Mouse (Mus musculus): ENCODE data around the gene Abhd16a.

The Abhd16a gene

DNA sequence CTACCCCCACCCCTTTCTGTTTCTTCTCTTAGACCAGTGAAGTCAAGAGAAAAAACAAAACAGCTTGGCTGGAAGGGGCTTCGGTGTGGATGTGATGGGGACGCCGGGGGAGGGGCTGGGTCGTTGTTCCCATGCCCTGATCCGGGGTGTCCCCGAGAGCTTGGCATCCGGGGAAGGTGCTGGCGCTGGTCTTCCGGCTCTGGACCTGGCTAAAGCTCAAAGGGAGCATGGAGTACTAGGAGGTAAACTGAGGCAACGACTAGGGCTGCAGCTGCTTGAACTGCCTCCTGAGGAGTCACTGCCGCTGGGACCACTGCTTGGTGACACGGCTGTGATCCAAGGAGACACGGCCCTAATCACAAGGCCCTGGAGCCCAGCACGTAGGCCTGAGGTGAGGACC is 29.0 kb upstream of the Abhd16a start:
- DNase-seq: no peak

DNA sequence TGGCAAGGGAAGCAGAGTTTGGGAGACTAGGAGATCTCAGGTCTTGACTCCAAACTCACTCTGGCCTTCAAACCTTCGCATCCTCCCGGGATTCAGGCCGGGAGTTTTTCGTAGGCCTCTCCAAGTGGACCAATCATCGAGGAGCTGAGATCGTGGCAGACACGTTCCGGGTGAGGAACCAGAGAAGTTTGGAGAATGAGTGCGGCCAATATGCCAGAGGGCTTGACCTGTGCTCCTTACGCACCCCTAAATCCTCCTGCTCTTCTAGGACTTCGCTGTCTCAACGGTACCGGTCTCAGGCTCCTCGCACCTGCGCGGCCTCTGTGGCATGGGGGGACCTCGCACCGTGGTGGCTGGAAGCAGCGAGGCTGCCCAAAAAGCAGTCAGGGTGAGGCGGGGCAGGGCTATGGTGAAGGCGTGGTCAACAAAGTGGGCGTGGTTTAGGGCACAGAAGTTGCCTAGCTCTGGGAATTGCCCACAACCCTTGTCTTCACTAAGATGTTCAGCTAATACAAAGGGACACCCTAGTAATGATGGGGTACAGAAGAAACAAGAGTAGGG is 28.2 kb upstream of the Abhd16a start:
- DNase-seq: peak; percentile 23

DNA sequence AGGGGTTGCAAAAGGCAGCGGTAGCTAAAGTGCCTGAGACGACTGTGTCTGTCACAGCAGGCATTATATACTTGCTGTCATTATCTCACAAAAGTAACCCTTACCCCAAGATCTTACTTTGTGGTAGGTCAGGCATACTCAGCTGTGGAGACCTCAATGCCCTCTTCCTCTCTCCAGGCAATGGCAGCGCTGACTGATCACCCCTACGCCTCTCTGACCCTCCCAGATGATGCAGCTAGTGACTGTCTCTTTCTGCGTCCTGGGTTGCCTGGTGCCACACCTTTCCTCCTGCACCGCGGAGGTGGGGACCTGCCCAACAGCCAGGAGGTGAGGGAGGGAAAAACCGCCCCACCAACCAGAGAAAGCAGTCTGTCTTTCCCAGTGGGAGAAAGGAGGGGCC is 27.8 kb upstream of the Abhd16a start:
- DNase-seq: no peak

DNA sequence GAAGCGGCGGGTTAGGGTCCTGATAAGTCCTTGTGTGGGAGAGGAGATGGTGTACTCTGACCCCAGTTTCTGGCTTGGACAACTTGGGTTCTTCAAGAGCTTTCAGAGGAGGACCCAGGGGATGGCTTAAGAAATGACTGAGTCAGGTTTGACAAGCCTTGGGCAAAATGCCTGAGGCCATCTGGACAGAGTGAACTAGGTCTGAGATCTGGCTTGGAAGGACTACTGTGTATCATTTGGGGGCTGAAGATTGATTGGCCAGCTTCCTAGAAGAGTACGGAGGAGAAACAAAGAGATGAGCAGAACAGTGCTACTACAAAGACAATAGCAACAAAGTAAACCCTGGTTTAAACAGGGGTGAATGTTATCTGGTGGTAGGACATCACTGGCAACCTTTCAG is 25.6 kb upstream of the Abhd16a start:
- DNase-seq: no peak

DNA sequence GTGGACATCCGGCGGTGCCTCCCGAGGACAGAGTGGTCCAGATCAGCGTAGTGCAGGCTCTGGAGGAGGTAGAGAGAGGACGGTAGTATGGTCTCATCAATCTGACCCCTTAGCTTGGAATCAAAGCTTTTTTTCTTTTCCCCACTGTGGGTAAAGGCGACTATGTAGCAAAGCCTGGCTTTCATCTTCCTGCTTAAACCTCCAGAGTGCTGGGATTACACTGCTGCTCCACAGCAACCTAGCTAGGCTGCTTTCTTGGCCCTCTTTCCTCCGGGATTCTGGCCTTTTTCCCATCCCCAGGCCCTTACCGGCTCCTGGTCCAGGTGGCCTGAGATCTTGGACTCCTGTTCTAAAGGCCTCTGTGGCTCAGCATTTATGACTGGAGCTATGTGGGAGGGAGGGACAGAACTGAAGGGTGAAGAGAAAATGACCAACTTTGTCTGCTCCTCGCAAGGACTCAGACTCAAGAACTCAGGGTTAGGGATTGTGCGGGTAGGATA is 24.6 kb upstream of the Abhd16a start:
- DNase-seq: no peak

DNA sequence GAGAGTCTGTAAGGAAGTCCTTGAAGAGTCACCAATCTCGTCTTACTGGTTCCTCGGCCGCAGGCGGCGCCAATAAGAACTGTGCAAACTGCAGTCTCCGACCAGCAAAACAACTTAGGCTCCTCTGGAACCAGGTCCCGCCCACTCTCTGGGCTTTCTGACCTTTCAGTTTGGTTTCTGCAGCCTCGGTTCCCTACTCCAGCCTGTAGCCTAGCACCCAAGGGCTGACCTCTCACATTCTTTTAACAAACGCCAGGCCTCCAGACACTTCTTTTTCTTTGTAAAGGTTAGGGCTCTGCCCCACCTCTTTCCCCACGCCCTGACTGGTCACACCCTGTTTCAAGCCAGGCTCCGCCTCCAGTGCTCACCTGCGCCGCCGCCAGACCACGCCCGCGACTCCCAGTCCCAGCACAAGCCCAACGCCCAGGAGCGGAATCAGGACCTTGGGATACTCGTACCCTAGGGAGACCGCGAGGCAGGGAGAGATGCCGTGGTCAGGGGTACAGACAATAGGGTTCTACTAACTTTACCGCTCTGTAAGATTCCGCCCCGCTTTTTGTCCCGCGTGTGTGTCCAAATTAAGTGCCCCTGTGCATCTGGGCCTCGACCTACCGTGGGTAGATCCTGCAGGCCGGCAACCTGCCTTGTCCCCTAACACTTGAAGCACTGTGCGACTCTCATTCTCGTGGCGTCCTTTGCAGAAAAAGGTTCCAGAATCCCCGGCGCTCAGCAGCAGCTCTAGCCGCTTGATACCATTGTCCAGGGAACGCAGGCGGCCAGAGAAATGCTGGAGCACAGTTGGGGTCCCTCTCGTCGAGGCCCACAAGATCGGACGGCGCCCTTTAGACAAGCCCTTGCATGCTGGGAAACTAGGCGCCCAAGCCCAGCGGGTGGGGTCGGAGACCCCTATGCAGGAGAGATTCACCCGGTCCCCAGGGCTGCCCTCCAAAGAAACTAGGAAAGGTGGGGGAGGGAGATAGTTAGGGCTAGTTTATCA is 23.8 kb upstream of the Abhd16a start, which contains the start of gene Ly6g6c:
Gene Ly6g6c (plus strand): TSS at position 438 of the 997 bp plus-strand sequence.
- peak; percentile 82 for DNase-seq

DNA sequence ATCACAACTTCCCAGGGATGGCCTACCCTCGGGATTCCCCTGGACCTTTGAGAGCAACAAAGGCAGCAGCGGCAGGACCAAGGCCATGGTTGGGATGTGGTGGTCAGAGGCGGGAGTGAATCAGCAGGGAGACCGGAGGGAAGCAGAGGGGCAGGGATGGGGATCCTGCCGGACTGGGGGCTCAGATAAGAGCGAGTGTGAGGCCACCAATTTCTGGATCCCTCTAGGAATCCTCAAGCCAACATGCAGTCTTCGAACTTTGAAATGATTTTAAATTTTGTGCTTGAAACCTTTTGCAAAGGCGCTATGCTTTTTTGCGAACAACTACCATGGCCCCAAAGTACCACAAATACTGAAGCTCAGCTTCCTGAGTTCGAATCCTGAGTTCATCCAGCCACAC is 23.0 kb upstream of the Abhd16a start, which contains the start of gene Mpig6b:
Gene Mpig6b (minus strand): TSS at position 101 of the 400 bp plus-strand sequence.
- no peak for DNase-seq

DNA sequence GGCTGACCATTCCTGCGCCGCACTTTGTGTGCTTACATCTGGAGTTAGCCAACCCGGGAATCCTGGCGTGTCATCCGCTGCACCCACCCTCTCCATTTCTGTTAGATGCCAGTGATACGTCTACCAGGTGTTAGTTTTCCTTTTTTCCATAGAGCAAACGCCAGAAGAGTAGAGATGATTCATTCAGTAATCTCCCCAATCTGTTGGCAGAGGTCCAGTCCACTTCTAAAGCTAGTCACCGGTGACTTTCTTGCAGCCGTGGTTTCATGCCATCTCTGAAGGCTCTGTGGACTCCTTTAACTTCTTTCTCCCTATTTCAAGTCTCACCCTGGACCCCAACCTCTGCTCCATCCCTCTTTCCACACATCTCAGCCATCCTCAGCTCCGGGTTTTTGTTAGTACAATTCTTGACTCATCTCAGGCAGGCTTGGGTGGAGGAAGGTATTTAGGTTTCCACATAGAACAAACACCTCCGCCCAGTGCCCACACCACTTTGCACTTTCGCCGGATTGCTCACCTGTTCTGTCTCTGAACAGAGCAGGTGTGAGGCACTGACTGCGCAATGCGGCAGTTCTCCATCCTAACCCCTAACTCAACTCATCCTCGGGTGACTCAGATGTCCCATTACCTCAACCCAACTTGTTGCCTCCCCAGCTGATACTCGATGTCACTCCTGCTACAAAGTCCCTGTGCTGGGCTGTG is 20.7 kb upstream of the Abhd16a start:
- no peak for DNase-seq

DNA sequence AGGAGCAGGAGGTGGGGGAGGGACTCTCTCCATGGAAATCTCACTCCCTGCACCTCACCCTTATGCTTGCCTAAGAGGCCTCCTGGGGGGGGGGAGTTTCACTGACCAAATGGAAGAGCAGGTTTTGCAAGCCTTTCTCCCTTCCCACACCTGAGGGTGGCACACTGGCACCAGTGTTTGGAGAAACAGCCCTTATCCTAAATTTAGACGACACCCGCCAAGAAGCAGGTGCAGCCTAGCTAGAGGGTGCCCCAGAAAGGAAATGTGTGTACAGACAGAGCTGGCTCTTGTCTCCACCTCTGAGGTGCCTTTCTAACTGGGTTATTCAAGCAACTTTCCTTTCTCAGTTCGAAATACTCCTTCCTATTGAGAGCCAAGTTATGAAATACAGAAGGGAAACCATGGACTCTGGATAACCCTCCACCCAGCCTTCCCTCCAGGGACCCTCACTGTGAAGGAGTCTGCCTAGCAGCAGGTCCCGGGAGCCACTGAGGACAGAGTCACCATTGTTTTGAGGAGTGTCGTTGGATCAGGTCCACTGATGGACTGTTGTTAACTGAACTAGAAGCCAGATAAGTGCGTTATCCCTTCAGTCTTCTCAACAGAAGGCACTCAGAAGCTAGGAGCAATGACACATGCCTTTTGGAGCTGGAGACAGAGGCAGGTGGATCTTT is 18.4 kb upstream of the Abhd16a start:
- DNase-seq: no peak

DNA sequence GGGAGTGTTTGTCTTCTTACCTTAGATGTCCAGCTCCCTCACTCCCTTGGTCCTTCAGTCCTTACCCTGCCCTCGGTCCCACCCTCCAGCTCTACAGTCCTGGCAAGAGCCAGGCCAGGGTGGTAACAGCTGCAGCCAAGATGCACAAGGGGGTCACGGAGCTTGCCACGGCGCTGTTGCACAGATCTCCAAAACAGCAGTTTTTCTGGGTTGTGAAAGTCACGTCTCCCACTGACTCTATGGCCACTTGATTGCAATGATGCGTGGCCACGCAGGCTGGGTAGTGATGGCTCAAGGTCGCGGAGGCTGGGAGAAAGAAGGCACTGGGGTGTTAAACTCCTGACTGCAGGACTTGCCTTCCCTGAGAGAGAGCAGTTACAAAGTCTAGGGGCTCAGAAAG is 17.6 kb upstream of the Abhd16a start:
- DNase-seq: no peak

DNA sequence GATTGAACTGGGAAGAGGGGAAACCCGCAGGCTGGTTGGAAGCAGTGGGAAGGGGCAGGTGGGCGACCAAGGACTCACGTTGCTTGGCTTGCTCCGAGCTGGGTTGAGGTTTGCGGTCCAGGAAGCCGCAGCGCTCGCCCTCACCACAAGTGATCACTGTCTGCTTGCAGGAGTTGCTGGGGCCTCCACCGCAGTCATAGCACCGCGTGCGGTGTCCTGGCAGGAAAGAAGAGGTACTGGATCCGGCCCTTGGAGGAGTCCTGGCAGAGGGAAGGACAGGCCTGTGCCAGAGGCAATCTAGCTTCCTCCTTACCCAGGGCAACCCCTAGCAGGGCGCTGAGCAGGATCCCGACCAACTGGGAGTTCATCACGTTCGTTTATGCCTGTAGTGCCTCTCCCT is 15.0 kb upstream of the Abhd16a start:
- DNase-seq: no peak

DNA sequence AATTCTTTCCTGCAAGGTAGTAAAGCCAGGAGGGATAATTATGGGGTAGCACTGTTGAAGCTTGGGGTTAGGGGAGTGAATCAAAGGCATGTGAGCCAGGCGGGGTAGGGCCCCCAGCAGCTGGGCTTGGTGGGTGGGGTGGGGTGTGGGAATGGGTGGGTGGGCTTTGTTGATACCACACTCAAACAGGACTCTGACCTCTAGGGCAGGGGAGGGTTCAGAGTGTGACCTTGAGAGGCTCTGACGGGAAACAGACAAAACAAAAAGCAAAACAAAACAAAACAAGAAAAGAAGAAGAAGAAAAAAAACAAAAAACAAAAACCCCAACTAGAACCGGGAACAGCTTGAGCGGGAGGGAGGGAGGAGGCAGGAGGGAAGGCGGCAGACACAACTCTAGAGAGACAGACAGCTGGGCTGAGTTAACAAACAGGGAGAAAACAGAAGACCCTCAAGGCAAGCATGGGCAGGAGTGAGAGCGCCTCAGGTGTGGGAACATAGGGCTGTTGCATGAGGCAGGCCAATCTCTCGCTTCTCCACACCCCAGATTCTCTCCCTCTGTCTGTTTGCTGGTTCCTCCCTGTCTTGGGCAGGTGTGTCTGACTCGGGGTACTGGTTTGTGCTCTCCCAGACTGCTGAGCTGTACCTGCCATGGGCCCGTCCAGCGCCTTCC is 12.4 kb upstream of the Abhd16a start, which contains the start of gene Ly6g6e:
Gene Ly6g6e (plus strand): TSS at position 396 of the 670 bp plus-strand sequence.
- no peak for DNase-seq

DNA sequence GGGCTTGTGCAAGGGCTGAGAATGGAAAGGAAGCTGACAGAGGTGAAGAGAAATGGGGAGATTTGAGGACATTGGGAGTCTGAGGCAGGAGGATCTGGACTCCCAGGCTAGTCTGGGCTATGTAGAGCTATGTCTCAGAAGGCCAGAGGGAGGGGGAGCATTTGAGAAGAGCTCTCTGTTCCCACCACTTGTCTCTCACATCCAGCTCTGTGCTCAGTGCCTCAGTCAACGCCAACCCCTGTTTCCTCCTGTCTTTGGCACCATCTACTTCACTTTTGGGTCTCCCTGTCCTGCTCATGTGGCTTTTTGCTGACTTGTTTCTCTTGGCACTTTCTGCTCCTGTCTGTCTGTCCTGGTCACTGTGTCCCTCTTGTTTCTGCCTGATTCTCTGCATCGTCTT is 11.8 kb upstream of the Abhd16a start:
- DNase-seq: no peak

DNA sequence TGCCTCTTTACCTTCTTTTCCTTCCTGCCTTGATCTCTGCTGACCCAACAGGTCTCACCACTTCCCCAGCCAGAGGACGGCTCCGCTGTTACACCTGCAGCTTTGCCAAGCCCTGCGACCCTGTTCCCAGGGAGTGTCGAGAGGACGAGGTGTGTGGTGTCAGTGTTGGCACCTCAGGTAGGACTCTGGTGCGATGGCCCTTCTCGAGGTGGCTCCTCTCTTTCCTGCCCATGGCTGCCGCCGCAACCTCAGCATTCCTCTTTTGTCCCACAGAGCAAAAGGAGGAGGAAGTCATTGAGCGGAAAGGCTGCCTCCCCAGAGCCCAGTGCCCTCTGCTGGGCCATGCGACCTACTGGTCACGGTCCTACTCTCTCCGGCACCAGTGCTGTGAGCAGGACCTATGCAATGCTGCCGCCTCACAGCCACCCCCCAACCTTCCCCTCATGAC is 11.3 kb upstream of the Abhd16a start, which contains the start of gene Ly6g6d:
Gene Ly6g6d (minus strand): TSS at position 280 of the 448 bp plus-strand sequence.
- DNase-seq: peak; percentile 80

DNA sequence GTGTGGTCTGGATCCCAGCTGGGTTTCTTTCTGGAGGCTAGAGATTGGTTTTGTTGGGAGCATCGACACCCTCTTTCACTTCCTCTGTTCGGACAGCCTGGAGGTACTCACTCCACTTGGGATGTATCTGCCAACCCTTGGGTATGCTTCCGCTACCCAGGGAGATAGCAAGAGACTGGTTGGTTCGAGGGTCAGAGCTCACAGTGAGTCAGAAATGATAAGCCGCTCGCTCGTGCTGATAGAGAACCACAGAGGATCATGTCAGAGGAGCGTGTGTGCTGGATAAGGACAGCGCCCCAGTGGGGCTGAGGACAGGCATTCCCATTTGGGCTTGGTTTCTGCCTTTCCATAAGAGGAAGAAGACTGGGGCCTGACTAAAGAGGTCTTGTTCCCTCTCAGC is 9.3 kb upstream of the Abhd16a start:
- no peak for DNase-seq

DNA sequence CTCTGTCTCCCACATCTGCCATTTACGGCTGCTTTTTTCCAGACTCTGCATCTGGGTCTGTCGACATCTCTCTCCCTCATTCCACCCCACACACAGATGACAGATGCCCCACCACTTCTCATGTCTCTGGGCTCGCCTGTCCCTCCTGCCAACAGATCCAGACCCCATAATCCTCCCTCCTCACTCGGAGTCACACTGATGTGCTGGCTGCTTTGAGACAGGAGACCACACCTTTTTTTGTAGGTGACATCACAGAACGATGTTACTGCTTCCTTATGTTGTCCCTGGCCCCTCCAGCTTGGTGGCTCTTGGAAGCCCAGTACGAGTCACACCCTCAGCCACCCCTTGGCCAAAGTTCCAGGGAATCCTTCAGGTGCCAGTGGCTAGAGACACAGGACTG is 8.8 kb upstream of the Abhd16a start:
- no peak for DNase-seq

DNA sequence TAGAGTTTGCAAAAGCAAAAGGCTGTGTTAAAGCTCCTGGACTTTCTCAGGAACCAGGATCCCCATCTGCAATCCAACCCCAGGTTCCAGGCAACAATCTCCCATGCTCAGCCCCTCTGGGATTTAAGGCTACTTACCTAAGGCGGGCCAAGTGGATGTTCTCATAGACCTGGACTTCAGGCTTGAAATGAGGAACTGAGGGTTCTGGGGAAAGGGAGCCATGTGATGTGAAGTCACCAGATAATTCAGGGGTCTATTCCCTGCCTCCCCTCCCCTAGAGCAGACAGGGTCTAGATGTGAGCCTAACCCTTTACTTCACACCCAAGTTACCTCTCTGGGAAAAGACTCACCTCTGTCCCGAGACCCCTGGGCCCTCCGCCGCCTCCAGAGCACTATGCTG is 8.4 kb upstream of the Abhd16a start:
- no peak for DNase-seq

DNA sequence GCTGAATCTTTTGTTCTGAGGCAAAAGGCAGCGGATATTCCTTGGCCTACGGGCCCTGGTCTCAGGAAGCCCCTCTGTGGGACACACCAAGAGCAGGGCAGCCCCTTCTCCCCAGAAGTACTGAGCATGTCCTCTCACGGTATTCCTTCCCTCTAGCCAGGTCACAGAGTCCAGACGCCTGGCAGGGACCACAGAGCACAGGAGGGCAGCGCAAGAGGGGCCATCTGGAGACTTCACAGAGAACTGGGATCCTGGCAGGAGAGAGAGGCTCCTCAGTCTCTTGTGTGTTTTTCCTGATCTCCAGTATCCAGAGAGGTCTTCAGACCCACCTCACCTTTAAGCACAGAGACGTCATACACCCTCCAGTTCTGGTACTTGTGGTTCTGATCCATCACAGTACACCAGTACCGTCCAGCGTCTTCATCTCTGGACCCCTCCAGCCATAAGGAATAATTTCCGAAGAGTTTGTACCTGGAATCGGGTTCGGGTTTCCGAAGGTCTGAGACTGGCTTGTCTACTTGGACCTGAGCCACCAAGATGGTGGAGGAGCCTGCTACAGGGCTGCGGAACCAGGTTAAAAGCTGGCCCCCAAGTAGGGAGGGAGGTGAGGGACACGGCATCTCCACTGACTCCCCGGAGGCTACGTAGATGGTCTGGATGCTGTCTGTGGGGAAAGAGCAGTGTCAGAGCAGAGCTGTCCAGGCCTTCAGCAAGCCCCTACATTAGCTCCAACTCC is 6.1 kb upstream of the Abhd16a start:
- DNase-seq: no peak

DNA sequence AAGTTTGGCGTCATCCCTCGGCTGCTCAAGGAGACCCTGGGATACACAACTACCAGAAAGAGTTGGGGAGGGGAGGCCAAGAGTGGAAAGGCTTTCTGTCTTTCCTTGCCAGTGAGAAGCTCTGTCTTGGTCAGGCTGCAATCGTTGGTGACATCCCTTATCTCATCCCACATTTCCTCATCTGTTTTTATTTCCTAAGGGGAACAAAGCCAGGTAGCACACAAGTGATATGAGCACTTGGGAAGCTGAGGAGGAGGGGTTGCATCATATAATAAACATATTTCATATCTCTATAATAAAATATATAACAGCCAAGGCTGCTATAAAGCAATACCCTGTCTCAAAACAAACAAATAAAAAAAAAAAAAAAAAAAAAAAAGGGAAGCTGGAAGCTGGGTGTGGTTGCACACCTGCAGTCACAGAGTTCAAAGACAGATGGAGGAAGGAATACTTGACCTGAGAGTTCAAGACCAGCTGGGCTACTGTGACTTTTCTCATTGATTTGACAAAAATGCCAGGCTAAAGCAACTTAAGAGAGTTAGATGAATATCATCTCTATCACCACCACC is 5.0 kb upstream of the Abhd16a start:
- DNase-seq: no peak

DNA sequence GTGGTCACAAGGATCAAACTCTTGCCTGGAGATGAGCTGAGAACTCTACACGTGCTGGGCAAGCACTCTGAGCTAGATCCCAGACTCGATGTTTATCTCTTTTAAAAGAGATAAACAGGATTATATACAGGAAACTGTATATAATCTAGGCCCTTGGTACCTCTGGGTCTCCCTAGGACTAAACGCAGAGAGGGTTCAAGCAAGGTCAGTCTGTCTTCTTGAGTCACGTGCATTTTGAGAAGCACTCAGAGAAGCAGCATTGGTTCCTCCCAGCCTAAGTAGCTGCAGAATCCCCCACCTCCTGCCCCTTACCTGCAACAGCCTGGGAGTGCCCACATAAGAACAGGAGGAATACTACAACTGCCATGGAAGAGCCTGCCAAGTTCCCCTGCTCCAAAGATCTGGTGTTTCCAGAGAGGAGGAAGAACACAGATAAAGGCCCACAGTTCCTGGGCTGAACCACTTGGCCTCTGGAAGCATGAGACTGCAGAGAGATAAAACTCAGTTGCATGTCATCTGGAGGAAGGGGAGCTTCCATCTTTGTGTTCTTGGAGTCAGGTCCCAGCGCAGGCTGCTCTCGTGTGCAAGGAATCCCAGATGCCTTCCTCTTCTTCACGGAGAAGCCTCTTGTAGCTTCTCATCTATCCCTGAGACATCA is 3.7 kb upstream of the Abhd16a start, which contains the start of gene Ly6g6f:
Gene Ly6g6f (minus strand): TSS at position 403 of the 658 bp plus-strand sequence.
- no peak for DNase-seq
